Mouse (Mus musculus) bone marrow macrophage, adult 2 months (primary cell): Measurements from ENCODE around the gene Espl1.

Experiments
- CTCF ChIP-seq: IDR thresholded peaks from 2 replicates; pipeline ENCODE4 v1.5.1; 2012; ENCODE audit warnings: low read depth, mild to moderate bottlenecking, low read length, moderate library complexity
- POLR2A ChIP-seq: IDR thresholded peaks from 2 replicates; pipeline ENCODE4 v1.6.1; 2012; ENCODE audit warnings: mild to moderate bottlenecking, low read depth, low read length, borderline replicate concordance

DNA sequence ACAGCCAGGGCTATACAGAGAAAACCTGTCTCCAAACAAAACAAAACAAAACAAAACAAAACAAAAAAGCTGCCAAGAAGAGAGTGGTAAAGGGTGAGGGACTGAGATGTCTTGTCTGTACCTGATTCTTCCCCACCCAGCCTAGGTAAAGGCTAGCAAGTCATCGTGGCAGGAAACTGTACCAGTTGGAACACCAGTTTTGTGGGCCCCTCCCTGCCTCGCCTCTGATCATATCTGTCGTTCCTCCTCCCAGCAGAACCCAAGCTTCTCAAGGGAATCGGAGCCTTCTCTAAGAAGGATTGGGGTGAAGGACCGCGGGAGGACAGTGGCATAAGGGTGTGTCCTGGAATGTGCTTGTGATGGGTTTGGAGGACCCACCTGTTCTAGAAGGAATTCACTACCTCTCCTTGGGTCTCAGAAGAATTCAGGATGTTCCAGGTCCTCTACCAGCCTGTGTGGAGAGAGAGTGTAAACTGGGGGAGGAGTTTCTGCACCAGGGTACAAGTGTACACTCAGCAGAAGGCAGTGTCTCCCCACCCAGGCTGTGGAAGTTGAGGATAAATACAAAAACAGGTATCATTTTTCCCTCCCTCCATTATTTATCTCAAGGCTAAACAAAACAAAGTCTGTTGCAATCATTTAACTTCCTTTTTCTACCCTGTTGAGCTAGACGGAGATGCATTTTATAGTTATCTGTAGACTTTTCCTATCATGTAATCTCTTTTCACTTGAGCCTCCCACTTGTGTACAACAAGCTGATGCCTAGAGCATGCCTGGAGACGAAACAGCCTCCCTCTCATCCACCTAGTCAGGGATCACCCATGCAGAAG, 13.4 kb upstream of the Espl1 start:
- no peak for TF ChIP-seq CTCF
- no peak for TF ChIP-seq POLR2A
